Mouse (Mus musculus): Measurements from ENCODE around the gene Lnx1. TPM values are rescaled to one million over a fixed set of nuclear protein-coding genes. Genes with fewer than 3 reads are reported as not detected.

The Lnx1 gene
- polyA plus RNA-seq, 1 experiment = 6.1 TPM

DNA sequence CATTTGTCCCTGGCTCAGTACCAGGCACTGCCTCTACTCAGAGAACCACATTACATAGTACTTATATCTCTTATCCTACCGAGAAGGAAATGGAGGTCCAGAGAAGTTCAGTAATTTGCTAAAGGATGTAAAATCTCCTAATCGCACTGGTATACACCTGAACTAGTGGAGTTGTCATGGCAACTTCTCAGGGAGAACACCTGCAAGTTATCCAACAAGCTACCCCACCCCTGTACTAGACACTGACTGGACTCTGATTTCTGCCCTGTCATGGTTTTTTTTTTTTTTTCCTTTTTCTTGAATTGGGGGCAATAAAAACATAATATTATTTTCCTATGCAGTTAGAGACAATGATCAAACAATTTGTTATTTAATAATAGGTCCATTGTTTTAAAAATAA is 1.8 kb downstream of the Lnx1 start:
- WGBS = 59% methylated on average over 2 of the region's 2 CpGs
- H3K4me3 ChIP-seq (ENCODE audit: insufficient read depth, low read depth, low read length) = no peak overlapping the region
- DNase-seq = no peak
- H3K4me1 ChIP-seq (ENCODE audit: control insufficient read depth, insufficient read depth, low read length) = peaks cover 3% of the 10 kb centered on the region; the same call in 1 of the 2 replicates
- no peaks in the 10 kb centered on the region for H3K27me3 ChIP-seq (replicated peaks; ENCODE audit: control insufficient read depth, insufficient read depth, low read length)
- TF ChIP-seq CTCF (conservative IDR thresholded peaks at IDR 0.05; ENCODE audit: insufficient read depth, insufficient read length, low read depth, low read length) = no peak
- no peak for TF ChIP-seq POLR2A (IDR thresholded peaks at IDR 0.05; ENCODE audit: low read depth, low read length)
- no peaks in the 10 kb centered on the region for H3K36me3 ChIP-seq (ENCODE audit: control insufficient read depth, insufficient read depth, low read length)
- no peak overlapping the region; the same call in 1 of the 2 replicates for H3K27ac ChIP-seq (ENCODE audit: insufficient read depth, low read depth, low read length)

DNA sequence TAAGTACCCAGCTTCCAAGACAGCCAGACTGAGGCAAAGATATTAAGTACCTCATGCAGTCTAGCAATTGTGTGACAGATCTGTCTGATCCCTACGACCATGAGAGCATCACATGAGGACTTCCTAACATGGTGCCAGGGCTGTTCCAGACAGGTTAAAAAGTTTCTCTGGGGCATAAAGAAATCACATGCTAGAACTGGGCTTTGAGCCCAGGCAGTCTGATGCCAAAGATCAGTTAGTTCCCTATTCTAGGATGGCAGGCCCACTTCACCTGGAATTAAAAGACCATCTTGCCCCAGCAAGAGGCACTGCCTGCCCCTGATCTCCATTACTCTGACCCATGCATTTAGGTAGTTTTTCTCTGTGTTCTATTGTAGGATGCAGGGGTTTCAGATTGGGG is 3.0 kb downstream of the Lnx1 start:
- no peak for TF ChIP-seq CTCF (conservative IDR thresholded peaks at IDR 0.05; ENCODE audit: insufficient read depth, insufficient read length, low read depth, low read length)
- no peak for TF ChIP-seq POLR2A (IDR thresholded peaks at IDR 0.05; ENCODE audit: low read depth, low read length)
- Histone ChIP-seq H3K27ac (ENCODE audit: insufficient read depth, low read depth, low read length) (no peak overlapping the region), H3K27me3 (replicated peaks; ENCODE audit: control insufficient read depth, insufficient read depth, low read length) (no peaks in the 10 kb centered on the region), H3K36me3 (ENCODE audit: control insufficient read depth, insufficient read depth, low read length) (no peaks in the 10 kb centered on the region), H3K4me3 (ENCODE audit: insufficient read depth, low read depth, low read length) (no peak overlapping the region), H3K4me1 (ENCODE audit: control insufficient read depth, insufficient read depth, low read length) (peaks cover 3% of the 10 kb centered on the region; the same call in 1 of the 2 replicates)
- peak; percentile 75 for DNase-seq
- 40% methylated on average over 1 of the region's 1 CpGs for WGBS

DNA sequence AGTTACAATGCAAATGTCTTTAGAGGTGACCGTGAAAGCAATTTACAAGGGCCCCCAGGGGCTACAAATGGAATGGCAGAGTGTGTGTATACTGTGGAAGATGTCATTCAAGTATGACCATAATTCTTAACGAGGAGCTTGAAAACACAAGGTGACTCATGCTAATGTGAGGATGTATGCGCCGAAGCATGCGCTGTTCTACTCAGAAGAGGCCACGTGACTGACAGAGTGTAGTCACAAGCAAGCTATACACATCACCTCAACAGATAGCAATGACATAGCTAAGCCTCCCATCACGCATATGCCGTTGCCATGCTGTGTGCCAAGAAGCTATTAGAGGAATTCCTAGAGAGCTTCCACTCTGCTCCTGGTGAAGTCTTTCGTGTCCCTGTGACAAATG is 5.2 kb downstream of the Lnx1 start:
- WGBS = 67% methylated on average over 9 of the region's 9 CpGs
- Histone ChIP-seq H3K36me3 (ENCODE audit: control insufficient read depth, insufficient read depth, low read length) (no peaks in the 10 kb centered on the region), H3K4me1 (ENCODE audit: control insufficient read depth, insufficient read depth, low read length) (peaks cover 3% of the 10 kb centered on the region; the same call in 1 of the 2 replicates), H3K4me3 (ENCODE audit: insufficient read depth, low read depth, low read length) (no peak overlapping the region), H3K27ac (ENCODE audit: insufficient read depth, low read depth, low read length) (peak overlapping the region; percentile 39; the same call in 1 of the 2 replicates), H3K27me3 (replicated peaks; ENCODE audit: control insufficient read depth, insufficient read depth, low read length) (no peaks in the 10 kb centered on the region)
- TF ChIP-seq CTCF (conservative IDR thresholded peaks at IDR 0.05; ENCODE audit: insufficient read depth, insufficient read length, low read depth, low read length) (no peak), POLR2A (IDR thresholded peaks at IDR 0.05; ENCODE audit: low read depth, low read length) (no peak)
- peak; percentile 30 for DNase-seq

DNA sequence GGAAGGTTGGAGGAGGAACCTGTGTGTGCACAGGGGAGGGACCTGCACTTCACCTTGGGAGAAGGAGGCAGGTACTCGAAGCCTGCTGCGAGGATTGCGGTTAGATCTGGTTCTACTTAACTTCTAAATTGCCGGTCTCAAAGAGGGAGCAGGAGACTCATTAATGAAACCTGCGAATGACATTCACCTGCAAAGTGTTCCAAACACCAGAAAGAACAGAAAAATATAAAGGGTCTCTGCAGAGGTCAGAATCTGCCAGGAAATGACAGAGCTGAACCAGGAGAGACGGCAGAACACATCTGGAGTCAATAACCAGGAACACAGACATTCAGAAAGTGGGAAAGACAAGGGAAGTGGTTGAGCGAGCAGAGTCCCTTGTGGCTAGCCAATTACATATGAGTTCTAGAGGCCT is 8.3 kb downstream of the Lnx1 start:
- no peak overlapping the region for H3K4me3 ChIP-seq (ENCODE audit: insufficient read depth, low read depth, low read length)
- TF ChIP-seq CTCF (conservative IDR thresholded peaks at IDR 0.05; ENCODE audit: insufficient read depth, insufficient read length, low read depth, low read length) = no peak
- no peak for TF ChIP-seq POLR2A (IDR thresholded peaks at IDR 0.05; ENCODE audit: low read depth, low read length)
- no peaks in the 10 kb centered on the region for H3K36me3 ChIP-seq (ENCODE audit: control insufficient read depth, insufficient read depth, low read length)
- H3K4me1 ChIP-seq (ENCODE audit: control insufficient read depth, insufficient read depth, low read length) = peaks cover 3% of the 10 kb centered on the region; the same call in 1 of the 2 replicates
- no peak overlapping the region for H3K27ac ChIP-seq (ENCODE audit: insufficient read depth, low read depth, low read length)
- no peaks in the 10 kb centered on the region for H3K27me3 ChIP-seq (replicated peaks; ENCODE audit: control insufficient read depth, insufficient read depth, low read length)
- WGBS = 63% methylated on average over 7 of the region's 7 CpGs
- DNase-seq = no peak

DNA sequence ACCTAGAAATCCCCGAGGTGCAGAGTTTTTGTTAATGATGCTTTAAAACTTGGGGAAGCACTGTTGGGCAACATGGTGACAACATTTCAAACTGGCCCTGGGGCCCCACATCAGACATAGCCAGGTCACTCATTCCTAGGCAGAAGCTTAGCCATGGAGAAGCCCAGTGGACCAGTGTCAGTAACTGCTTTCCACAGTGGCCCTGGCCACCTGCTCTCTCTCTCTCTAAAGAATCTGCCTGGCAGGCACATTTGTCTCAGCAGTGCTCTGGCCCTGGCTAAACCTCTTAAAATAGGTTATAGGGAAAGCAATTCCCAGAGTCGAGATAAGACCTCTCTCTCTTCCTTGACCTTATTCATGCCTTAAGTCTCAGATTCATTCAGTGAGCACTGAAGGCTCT is 8.9 kb downstream of the Lnx1 start:
- no peak overlapping the region for H3K27ac ChIP-seq (ENCODE audit: insufficient read depth, low read depth, low read length)
- WGBS = 59% methylated on average over 2 of the region's 2 CpGs
- no peak overlapping the region for H3K4me3 ChIP-seq (ENCODE audit: insufficient read depth, low read depth, low read length)
- no peaks in the 10 kb centered on the region for H3K27me3 ChIP-seq (replicated peaks; ENCODE audit: control insufficient read depth, insufficient read depth, low read length)
- no peak for DNase-seq
- peaks cover 3% of the 10 kb centered on the region; the same call in 1 of the 2 replicates for H3K4me1 ChIP-seq (ENCODE audit: control insufficient read depth, insufficient read depth, low read length)
- H3K36me3 ChIP-seq (ENCODE audit: control insufficient read depth, insufficient read depth, low read length) = no peaks in the 10 kb centered on the region
- TF ChIP-seq POLR2A (IDR thresholded peaks at IDR 0.05; ENCODE audit: low read depth, low read length) = no peak
- TF ChIP-seq CTCF (conservative IDR thresholded peaks at IDR 0.05; ENCODE audit: insufficient read depth, insufficient read length, low read depth, low read length) = no peak

DNA sequence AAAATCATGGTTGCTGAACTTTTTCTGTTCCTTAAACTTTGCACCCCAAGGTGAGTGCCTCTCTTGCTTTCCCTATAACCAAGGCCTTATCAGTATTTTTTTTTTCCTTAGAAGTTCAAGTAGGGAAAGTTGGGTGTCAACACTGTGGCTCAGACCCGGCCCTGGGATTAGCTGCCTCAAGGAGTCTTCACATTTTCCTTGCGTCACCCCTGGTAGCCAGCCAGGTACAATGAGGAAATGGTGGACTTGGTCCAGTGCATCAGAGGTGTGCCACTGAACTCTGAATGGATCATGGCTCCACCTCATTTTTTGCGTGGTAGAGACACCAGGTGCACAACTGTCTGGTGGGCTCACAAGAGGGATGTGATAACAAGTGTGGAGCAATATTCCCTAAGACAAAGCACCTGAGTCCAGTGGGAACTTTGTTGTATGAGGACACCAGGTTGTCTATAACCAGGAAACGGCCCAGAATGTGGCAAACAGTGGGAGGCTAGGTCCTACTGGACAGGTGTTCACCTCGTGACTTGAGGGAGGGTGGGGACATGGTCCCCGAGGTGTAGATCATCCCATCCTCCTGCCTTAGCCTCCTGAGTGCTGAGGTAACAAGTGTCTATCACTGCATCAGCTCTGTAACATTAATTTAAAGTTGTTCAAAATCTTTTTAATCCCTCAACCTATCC is 10.2 kb downstream of the Lnx1 start:
- no peak for TF ChIP-seq CTCF (conservative IDR thresholded peaks at IDR 0.05; ENCODE audit: insufficient read depth, insufficient read length, low read depth, low read length)
- no peak for TF ChIP-seq POLR2A (IDR thresholded peaks at IDR 0.05; ENCODE audit: low read depth, low read length)
- Histone ChIP-seq H3K27me3 (replicated peaks; ENCODE audit: control insufficient read depth, insufficient read depth, low read length) (no peaks in the 10 kb centered on the region), H3K4me3 (ENCODE audit: insufficient read depth, low read depth, low read length) (no peak overlapping the region), H3K4me1 (ENCODE audit: control insufficient read depth, insufficient read depth, low read length) (peaks cover under 1% of the 10 kb centered on the region; the same call in 1 of the 2 replicates), H3K27ac (ENCODE audit: insufficient read depth, low read depth, low read length) (no peak overlapping the region), H3K36me3 (ENCODE audit: control insufficient read depth, insufficient read depth, low read length) (no peaks in the 10 kb centered on the region)
- no peak for DNase-seq
- 76% methylated on average over 6 of the region's 6 CpGs for WGBS

DNA sequence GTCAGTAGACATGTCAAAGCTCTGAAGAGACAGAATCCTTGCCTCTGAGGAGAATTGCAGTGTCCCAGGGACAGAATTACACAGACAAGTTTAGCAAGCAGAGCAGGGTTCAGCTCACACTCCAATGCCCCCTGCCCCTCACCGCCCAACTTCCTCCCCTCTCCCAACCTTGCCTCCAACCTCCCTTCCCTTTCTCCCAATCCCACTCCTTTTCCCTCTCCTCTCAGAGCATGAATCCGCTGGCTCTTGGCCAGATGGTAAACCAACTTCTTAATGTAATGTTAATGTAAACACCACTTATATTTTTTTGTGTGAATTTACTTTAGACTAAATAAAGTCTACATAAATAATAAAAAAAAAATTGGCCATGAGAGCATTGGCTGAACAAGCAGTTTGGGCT is 13.9 kb downstream of the Lnx1 start:
- no peaks in the 10 kb centered on the region for H3K36me3 ChIP-seq (ENCODE audit: control insufficient read depth, insufficient read depth, low read length)
- no peak overlapping the region for H3K4me3 ChIP-seq (ENCODE audit: insufficient read depth, low read depth, low read length)
- no peaks in the 10 kb centered on the region for H3K4me1 ChIP-seq (ENCODE audit: control insufficient read depth, insufficient read depth, low read length)
- H3K27ac ChIP-seq (ENCODE audit: insufficient read depth, low read depth, low read length) = no peak overlapping the region
- 93% methylated on average over 2 of the region's 2 CpGs for WGBS
- TF ChIP-seq POLR2A (IDR thresholded peaks at IDR 0.05; ENCODE audit: low read depth, low read length) (no peak), CTCF (conservative IDR thresholded peaks at IDR 0.05; ENCODE audit: insufficient read depth, insufficient read length, low read depth, low read length) (no peak)
- H3K27me3 ChIP-seq (replicated peaks; ENCODE audit: control insufficient read depth, insufficient read depth, low read length) = no peaks in the 10 kb centered on the region
- DNase-seq = no peak

Data from kidney, adult 2 months (tissue).